Mouse (Mus musculus) layer of hippocampus, adult 9-11 months (tissue): ENCODE measurements around the gene Ntf5.
"Not testable (repeated sequence)": the region's sequence is repeated elsewhere in the genome, so short reads cannot be mapped to it uniquely, and the experiment has no call there.

Experiments
- DNase-seq: peaks from one replicate; pipeline ENCODE4 v3.0.0; 2022

The Ntf5 gene

DNA sequence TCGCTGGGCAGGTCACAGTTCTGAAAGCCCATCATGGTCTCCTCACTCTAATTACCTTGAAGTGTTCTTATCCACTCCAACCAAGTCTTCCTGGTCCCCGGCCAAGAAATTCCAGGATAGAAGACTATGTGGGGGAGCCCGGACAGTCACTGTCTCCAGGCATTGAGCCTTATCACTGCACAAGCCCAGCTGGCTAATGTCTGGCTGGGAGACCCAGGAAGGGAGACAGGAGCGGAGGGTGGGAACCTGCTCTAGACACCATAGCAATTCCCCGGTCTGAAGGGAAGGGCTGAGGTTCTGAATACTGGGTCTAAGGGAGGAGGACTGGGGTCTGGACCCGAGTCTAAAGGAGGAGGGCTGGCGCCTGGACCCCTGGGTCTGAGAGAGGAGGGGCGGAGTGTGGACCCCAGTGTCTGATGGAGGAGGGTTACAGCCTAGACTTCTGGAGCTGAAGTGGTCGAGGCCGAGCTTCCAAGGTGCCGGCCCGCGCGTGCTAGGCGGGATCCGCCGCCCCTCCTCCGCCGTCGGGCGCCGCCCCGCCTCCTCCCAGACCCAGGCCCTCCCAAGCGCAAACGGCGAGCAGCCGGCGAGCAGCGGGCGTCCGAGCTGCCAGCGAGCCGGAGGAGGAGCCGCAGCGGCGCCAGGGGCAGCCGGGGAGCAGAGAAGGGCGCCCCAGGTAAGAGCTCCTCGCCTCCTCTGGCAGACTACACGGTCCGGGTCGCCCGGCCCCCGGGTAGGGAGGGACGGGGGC is at the start of gene Ntf5:
Ntf5 (plus strand) TSS at position 583 of the 751 bp plus-strand sequence.
- DNase-seq: no peak

DNA sequence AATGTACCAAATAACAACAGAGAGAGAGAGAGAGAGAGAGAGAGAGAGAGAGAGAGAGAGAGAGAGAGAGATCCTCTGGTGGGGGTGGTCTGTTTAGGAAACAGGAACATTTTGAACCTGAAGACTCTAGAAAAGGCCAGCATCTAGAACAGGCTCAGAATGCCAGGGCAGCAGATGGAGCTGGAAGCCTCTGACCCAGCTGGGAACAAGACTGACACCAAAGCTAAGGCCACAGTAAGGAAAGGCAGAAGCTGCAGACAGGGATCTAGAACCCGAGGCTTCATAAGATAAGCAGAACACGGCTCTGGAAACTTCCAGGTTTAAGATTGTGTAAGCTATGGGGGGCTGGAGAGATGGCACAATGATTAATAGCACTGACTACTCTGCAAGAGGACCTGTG is 49.5 kb upstream of the Ntf5 start:
- no peak for DNase-seq

DNA sequence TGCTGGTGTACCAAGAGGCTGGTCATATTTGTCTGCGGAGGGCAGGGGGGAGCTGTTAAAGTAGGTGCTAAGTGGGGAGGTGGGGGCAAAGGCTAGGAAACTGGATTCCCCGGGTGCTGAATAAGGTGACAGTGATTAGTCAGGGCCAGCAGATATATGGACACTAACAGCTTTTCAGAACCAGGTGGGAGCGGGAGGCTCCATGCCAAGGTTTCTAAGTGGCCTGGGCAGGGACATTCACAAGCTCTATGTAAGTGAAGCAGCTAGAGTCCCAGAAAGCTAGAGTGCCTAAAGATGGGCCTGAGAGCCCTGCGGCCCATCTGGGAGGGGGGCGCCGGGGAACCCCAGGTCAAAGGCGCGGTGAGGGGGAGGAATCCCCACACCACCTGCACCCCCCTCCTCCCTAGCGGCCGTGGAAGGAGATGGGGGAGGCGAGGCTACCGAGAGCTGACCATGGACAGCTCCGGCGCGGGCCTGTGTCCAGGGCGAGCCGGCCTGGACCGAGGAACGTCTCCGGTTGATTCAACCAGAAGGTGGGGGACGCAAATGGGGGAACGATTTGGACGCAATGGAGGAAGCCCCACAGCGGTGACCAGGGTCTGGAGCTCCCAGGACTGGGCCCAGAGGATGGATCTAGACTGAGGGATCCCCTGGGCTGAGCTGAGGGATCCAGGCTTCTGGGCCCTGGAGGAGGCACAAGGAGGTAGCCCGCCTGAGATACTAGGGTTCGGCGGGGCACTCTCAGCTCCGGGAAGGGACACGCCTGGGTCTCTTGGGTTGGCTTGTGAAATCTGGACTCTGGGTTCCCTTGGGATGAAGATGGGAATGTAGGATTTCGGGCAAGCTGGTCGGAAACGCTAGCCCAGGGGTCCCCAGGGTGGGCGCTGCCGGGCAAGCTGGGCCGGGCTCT is 47.5 kb upstream of the Ntf5 start:
- DNase-seq: no peak

DNA sequence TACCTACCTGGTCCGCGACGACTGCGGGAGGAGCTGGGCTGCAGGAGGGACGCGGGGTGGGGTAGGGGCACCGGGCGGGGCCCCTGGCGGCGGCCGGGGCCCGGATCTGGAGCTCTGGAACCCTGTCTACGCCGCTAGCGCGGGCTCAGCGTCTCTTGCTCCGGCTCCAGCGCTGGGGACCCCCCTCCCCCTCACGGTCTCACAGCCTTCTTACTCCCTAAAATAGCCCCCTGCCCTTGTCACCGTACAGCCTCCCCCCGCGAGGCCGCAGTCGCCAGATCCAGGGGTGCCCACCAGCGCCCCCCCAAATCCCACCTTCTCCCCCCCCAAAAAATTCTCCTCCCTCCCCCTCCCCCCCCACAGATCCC is 46.9 kb upstream of the Ntf5 start, which contains the start of gene Ppfia3:
Ppfia3 (minus strand) TSS at position 368 of the 368 bp plus-strand sequence.
- no peak for DNase-seq

DNA sequence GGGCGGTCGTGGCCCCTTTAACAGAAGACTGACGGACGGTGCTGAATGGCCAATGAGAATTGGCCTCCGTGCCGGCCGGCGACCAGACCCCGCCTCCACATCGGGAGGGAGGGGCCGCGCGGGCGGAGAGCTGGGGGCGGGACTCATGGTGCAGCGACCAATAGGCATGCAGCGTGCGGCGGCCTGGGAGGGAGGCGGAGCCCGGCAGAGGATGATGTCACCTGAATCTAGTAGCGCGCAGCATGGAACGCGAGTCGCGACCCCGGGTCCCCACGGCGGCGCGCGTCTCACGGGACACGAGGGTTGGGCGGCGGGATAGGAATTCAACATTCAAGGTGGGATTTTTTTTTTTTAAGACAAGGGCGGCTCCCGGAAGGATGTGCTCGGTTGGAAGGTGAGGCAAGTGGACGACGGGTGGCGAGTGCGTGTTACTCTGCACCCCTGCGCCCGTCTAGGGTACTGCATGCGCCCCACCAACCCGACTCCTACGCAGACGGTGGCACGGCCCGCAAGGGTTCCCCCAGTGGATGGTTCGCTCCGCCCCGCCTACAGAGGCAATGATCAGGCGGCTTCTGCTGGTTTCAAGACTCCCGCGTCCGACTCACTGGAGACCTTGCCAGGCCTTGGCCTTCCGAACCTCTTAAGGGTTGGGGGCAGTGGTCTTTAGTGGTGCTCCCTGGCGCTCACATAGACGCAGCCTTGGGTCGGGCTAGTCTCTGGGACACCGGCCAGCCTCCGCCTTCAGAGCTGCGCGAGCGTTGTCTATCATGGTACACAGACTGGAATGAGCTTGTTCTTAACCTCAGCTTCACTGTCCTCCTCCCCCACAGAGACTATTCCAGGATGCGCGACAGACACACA is 46.2 kb upstream of the Ntf5 start:
- DNase-seq: peak; percentile 98

DNA sequence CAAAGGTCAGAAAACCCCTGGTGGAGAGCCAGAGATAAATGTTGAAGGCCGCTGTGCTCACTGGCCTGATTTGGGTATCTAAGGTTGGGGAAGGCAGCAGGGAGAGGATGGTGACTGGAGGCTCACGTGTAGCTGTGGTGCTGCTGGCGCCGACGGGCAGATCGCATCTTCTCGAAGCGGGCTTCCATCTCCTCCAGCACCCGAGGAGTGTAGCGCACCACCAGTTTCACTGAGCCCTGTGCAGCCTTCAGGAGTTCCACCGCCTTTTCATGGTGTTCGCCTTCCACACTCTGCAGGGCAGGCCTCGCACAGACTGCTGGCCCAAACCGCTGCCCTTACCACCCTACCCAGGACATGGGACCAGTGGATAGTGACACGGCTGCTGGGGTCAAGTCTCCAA is 45.3 kb upstream of the Ntf5 start:
- no peak for DNase-seq

DNA sequence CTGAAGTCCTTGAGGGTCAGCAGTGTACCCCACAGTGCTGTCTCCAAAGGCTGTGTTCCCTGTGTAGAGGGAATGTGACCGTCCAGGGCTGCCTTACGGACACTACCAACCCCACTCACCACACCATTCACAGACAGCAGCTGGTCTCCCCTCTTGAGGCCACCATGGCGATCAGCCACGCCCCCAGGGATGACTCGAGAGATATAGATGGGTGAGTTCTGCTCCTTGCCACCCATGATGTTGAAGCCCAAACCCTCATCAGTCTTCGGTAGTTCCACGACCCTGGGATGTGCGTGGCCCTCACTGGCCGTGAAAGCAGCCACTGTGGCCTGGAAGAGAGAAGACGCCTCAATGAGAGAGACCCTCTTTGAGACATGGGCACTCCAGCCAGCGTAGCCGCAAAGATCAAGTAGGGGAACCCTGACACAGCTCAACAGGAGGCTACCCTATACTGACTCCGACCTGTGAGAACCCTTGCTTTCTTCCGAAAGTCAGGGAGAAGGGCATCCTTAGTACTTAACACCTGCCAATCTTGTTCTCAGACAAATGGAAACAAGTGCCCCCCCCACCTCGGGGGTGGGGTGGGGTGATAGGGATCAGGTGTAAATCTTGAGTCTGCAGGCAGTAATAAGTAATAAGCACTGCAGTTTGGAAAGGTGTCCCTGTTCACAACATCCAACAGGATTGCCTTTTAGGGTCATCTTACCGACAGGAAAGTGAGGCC is 44.3 kb upstream of the Ntf5 start:
- no peak for DNase-seq

DNA sequence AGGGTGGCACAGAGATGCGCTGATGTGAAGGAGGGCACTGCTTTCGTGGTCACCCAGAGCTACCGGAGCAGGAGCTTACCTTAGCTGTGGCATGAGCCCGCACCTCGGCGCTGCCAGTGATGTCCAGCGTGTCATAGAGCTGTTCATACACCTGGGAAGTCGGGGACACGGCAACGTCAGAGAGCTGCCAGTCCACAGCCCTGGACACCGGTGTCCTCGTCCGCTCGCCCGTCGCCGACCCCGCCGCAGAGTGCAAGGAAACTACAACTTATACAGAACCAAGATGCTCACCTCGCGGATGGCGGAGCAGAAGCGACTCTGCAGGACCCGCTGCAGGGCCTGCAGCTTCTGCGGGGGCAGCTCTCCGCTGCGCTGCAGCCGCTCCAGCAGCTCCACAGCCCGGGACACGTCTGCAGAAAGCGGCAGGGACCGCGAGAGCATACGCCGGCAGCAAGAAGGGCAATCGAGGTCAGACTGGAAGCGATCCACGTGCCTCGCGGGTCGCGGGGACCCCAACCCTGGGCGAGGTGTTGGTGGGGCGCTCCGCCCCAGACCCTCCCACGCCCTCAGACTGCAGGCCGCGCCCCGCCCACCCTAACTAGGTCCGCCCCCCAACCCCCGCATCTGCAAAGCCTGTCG is 43.5 kb upstream of the Ntf5 start:
- DNase-seq: peak; percentile 47

DNA sequence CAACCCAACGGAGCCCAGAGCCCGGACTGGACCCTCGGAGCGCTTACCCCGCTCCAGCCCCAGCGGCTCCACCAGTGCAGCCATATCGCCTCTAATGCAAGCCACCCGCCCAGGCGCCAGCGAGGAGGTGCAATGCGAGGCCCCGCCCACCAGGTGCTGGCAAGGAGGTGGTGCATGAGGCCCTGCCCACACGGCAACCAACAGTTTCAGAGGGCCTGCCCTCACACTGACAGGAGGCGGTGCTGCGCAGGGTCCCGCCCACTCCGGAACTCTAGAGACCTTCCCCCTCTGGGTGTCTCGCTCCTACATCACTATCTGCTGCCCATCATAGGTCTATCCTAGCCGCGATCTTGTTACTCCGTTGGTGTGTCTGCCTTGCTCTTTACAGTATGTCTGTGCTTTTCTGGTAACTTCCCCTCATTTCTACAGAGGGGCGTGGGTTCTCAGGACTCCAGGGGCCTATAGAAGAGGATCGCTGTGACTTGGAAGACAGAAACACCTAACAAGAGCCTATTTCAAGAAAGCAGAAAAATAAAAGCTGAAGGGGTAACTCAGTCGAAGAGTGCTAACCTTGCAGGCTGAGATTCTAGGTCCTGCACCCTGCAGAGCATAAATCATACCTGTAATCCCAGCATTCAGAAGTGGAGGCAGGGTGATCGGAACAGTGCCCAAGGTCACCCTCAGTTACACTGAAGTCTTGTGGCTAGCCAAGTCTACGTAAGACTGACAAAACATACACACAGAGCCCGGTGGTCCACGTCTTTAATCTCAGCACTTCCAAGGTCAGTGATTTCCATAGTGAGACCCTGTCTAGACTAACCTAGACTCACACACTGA is 42.8 kb upstream of the Ntf5 start, which contains the start of gene Lin7b:
Lin7b (minus strand) TSS at position 109 of the 837 bp plus-strand sequence.
- DNase-seq: peak; percentile 95

DNA sequence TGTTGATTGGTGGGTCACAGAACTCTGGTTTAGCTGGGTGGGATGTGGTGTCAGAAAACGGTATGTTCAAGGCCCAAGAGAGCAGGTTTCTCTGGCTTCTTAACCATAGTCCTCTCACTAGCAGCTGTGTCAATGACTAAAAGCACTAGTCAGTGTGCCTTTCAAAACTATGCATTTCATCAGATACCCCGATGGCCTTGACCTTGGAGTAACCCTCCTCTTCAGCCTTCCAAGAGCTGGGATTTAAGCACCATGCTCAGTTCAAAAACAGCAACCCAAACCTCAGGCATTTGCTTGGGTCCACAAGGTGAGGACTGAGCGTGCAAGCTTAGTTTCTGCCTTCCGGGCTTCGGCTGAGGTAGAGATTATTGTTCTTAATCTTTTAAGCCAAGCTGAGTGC is 41.1 kb upstream of the Ntf5 start:
- no peak for DNase-seq

DNA sequence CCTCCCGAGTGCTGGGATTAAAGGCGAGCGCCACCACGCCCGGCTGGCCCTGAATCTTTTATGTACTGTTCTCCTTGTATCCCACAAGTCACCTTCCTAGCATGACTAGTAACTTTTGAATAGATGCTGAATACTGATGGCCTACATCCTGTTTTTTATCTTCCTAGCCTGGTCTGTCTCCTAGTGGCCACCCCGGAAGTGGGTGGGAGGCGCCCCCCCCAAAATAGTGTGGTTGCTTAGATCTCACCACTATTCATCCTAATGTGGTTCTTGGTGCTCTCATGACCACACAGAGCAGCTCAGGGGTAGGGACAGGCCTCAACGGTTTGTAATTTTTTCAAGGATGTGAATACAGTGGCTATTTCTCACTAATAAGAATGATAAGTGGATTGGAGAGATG is 38.9 kb upstream of the Ntf5 start:
- no peak for DNase-seq

DNA sequence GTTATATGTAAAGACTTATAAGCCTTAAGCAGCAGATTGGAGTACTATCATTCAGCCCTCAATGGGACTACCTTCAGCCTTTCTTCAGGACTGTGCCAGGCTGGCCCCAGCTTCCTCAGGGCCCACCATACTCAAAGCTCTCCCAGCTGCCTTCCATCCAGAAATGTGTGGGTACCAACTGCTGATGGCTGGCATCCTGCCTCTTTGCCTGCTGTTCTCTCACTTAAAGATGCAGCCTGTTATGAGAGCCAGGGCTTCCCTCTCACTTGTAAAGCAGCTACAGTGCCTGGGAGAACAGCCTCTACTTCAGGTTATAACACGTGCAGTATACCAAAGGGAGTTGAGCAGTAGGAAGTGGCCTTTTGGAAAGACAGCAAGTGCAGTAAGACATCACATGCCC is 37.4 kb upstream of the Ntf5 start:
- peak; percentile 50 for DNase-seq

DNA sequence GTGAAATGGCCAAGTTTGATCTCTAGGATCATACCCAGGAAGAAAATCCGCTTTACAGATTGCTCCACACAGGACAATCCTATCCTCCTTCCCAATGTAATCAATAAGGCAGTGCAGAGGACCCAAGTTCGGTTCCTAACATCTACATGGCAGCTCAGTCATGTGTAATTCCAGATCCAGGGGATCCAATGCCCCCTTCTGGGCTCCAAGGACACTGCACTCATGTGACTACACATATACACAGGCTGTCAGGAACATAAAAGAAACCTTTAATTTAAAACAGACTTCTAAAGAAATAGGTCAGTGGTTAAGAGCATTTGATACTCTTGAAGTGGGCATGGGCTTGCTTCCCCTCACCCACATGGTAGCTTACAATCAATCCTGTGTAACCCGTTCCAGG is 27.4 kb upstream of the Ntf5 start:
- no peak for DNase-seq

DNA sequence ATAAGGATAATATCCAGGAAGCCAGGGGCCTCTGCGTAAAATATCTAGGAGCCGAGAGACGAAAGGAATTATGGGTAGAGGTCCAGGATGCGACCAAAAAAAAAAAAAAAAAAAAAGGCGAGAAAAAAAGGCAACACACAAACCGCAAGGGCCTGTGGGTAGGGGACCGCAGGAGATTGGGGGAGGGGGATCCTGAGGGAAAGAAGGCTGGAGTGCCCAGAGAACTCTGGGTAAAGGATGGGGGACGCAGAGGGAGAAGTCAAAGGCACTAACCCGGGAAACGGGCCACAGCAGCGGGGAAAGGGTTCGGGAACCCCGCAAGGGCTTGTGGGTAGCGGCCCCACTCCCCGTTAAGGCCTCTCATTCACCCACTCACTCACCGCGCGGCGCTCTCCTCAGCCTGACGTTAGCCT is 18.4 kb upstream of the Ntf5 start:
- DNase-seq: no peak

DNA sequence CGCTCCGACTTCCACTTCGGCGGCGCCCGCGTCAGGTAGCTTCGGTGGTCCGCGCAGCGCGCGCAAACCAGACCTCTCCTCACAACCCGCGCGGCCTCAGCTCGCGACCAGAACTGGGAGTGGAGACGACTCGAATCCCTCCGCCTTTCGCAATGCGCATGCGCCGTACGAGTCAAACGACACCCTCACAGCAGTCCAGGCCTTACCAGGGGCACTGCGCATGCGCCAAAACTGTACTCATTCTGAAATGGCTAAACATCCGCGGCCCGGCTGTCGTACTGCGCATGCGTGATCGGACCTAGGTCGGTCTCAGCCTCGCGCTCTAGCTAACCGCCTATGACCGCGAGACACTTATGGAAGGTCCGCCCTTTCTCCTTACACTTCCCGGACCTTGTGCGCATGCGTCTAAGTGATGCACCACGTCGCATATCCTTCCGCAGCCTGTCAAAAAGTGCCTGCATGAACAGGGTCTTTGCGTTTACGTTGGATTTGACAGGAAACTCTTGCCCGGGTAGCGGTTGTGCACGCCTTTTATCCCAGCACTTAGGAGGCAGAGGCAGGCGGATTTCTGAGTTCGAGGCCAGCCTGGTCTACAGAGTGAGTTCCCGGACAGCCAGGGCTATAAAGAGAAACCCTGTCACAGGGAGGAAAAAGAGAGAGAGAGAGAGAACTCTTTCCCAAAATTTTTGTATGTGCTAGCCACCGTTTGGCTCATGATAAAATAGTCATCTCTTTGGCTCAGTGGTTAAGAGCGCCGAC is 17.7 kb upstream of the Ntf5 start, which contains the start of gene Snrnp70:
Snrnp70 (minus strand) TSS at position 165 of the 759 bp plus-strand sequence.
- DNase-seq: peak; percentile 100

DNA sequence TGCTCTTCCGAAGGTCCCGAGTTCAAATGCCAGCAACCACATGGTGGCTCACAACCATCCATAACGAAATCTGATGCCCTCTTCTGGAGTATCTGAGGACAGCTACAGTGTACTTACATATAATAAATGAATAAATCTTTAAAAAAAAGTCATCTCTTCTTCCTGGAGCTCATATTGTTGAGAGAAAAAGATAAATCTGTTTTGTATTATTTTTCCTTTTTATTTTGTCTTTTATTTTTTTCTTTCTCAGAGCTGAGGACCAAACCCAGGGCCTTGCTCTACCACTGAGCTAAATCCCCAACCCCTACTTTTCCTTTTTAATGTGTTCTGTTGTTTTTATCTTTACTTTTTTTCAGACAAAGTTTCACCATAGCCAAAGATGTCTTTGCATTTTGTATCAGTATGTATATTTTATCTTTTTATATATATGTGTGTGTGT is 17.1 kb upstream of the Ntf5 start:
- DNase-seq: not testable (repeated sequence)

DNA sequence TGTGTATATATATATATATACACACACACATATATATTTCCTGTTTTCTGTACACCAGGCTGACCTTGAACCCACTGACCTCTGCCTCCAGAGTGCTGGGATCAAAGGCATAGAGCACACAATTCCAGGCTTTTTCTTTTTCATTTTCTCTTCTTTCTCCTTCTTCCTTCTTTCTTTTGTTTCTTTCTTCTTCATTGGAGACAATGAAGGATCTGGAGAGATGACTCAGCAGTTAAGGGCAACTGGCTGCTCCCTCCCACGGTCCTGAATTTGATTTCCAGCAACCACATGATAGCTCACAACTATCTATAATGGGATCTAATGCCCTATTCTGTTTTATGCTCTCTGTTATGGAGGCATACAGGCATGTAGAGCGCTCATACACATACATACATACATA is 16.7 kb upstream of the Ntf5 start:
- no peak for DNase-seq

DNA sequence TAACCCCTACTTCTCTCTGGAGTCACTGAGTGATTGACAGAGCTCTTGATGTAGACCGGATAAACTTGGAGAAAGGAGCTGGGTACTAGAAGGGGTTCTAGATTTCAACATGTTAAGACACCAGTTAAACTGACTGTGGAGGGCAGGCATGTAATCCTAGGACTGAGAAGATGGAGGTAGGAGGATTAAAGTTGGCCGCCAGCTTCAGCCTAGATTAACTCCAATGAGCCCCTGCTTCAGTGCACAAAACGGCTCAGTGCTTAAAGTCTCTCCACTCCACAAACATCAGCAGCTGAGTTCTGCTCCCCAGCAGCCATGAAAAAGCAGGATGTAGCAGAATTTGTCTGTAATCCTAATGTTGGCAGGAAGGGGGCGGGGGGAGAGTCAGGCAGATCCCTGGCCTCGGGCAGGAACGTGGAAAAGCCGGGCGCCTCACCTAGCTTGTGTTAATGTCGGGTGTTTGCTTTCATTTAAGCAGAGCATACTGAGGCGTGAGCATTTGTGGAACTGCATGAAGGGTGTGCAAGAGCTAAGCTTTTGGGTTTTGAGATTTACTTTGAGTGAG is 11.9 kb upstream of the Ntf5 start:
- no peak for DNase-seq

DNA sequence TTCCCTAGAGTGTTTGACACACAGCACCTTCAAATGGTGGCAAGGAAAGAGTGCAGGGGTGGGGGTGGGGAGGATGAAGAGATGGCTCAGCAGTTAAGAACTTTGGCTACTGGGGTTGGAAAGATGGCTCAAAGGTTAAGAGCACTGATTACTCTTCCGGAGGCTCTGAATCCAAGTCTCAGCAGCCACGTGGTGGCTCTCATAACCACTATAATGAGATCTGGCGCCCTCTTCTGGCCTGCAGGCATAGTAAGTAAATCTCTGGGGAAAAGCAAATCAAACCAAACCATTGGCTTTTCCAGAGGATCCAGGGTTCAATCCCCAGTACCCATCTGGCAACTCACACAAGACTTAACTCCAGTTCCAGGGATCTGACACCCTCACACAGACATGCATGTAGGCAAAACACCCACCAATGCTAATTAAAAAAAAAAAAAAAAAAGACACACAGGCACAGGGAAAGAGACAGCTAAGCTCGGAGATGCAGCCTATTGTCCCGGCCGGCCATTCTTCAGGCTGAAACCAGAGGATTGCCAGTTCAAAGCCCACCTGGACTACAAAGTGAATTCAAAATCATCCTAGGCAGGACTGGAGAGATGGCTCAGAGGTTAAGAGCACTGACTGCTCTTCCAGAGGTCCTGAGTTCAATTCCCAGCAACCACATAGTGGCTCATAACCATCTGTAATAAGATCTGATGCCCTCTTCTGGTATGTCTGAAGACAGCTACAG is 9.8 kb upstream of the Ntf5 start:
- peak; percentile 26 for DNase-seq
